Mouse (Mus musculus) 416B (cell line): ENCODE results near the gene Pnck.

Experiments used
- DNase-seq: peaks from one replicate; pipeline ENCODE4 v3.0.0; 2011; ENCODE audit warnings: low read depth

Gene Pnck

GRCm38 (mm10) chrX:73639901-73640469, 19.9 kb downstream of the Pnck start:
- no peak for DNase-seq

- DNase-seq: no peak
Observed at GRCm38 (mm10) chrX:73639255-73639675, 20.7 kb downstream of the Pnck start, which contains the start of gene Dusp9. Dusp9 (plus strand) TSS chrX:73639419.

- DNase-seq: no peak
Observed at GRCm38 (mm10) chrX:73637415-73637814, 22.5 kb downstream of the Pnck start.

GRCm38 (mm10) chrX:73635425-73635824, 24.5 kb downstream of the Pnck start:
- DNase-seq: no peak

- DNase-seq: no peak
Observed at GRCm38 (mm10) chrX:73626981-73627380, 32.9 kb downstream of the Pnck start.

GRCm38 (mm10) chrX:73619890-73620289, 40.0 kb downstream of the Pnck start:
- DNase-seq: no peak

GRCm38 (mm10) chrX:73619401-73619800, 40.5 kb downstream of the Pnck start:
- no peak for DNase-seq

- no peak for DNase-seq
Observed at GRCm38 (mm10) chrX:73615876-73616275, 44.0 kb downstream of the Pnck start.

- no peak for DNase-seq
Observed at GRCm38 (mm10) chrX:73613665-73614064, 46.3 kb downstream of the Pnck start.
